9 mouse cellular contexts compared by ENCODE assay signal in genomic region chr2:29222302-29222701, GRCm38 (mm10). TPM values are rescaled to one million over a fixed set of nuclear protein-coding genes. Genes with fewer than 3 reads are reported as not detected.
A peak's percentile ranks its signal among the peaks of the same experiment; 100 is the strongest.
DNase-seq lines count a peak whose midpoint lies in the region; TF ChIP-seq lines count a peak whose summit lies in the region.
"Had no signal": no experiment of that assay in that cellular context is flagged by ENCODE, and none has a peak within 500 bp of the region (broad histone marks: within the 10 kb centered on the region; RNA-seq: fewer than 3 reads in every experiment).

No protein-coding gene starts in this region.

- H3K4me3 ChIP-seq in heart, embryonic 10.5 days, result no peak overlapping the region
- H3K4me3 ChIP-seq in embryonic facial prominence, embryonic 10.5 days, result no peak overlapping the region
- H3K4me3 ChIP-seq in thymus, adult 2 months (ENCODE audit: control insufficient read depth, insufficient read depth, low read length), result no peak overlapping the region

- WGBS in heart, embryonic 10.5 days, result 5% methylated on average over 4 of the region's 4 CpGs
- 7% methylated on average over 4 of the region's 4 CpGs for WGBS in embryonic facial prominence, embryonic 10.5 days
- 37% methylated on average over 4 of the region's 4 CpGs for WGBS in thymus, adult 2 months

- TF ChIP-seq CTCF in thymus, adult 2 months (IDR thresholded peaks at IDR 0.05; ENCODE audit: borderline replicate concordance, control insufficient read depth, extremely low read depth, insufficient read depth, low read length, poor library complexity), result no peak

- peaks cover 17% of the 10 kb centered on the region for H3K27me3 ChIP-seq in heart, embryonic 10.5 days (ENCODE audit: insufficient read depth, poor library complexity, severe bottlenecking)
- 0 out of 2 replicates have a peak, but pooled peaks cover 8% of the 10 kb centered on the region for H3K27me3 ChIP-seq in embryonic facial prominence, embryonic 10.5 days (replicated peaks; ENCODE audit: low read depth, poor library complexity, severe bottlenecking)
- no peaks in the 10 kb centered on the region for H3K27me3 ChIP-seq in thymus, adult 2 months (ENCODE audit: control insufficient read depth, insufficient read depth, low read length)

- no peaks in the 10 kb centered on the region for H3K9me3 ChIP-seq in heart, embryonic 10.5 days
- no peaks in the 10 kb centered on the region for H3K9me3 ChIP-seq in embryonic facial prominence, embryonic 10.5 days
- H3K9me3 ChIP-seq: G1E had no signal

- intact Hi-C loops in heart, postnatal 25 days (cut with DNase I), result no loop called here
- intact Hi-C loops in left cerebral cortex, postnatal 36 days (cut with DNase I), result no loop called here

- 0 out of 2 replicates have a peak overlapping the region, but pooled peaks have one; percentile 3 for H3K27ac ChIP-seq in heart, embryonic 10.5 days
- H3K27ac ChIP-seq in embryonic facial prominence, embryonic 10.5 days (replicated peaks), result no peak overlapping the region
- no peak overlapping the region for H3K27ac ChIP-seq in thymus, adult 2 months (ENCODE audit: control insufficient read depth, insufficient read depth, low read length)

- no peak for DNase-seq in heart, embryonic 10.5 days (ENCODE audit: low spot score)
- DNase-seq in heart, postnatal 25 days (ENCODE audit: low spot score), result no peak
- DNase-seq in testis, postnatal 10 days (ENCODE audit: low spot score), result peak; percentile 74
- no peak for DNase-seq in testis, postnatal 14 days (ENCODE audit: low spot score)
- peak; percentile 73 for DNase-seq in embryonic facial prominence, embryonic 10.5 days (ENCODE audit: low spot score)
- DNase-seq in left cerebral cortex, adult 11 months (ENCODE audit: low spot score), result no peak
- DNase-seq in left cerebral cortex, postnatal 36 days (ENCODE audit: low spot score in 2 of 2), result no peak
- no peak for DNase-seq in thymus, adult 2 months

- peaks cover 8% of the 10 kb centered on the region for H3K4me1 ChIP-seq in heart, embryonic 10.5 days
- H3K4me1 ChIP-seq in embryonic facial prominence, embryonic 10.5 days, result peaks cover 23% of the 10 kb centered on the region
- H3K4me1 ChIP-seq in thymus, adult 2 months (replicated peaks; ENCODE audit: control insufficient read depth, insufficient read depth, low read length), result no peaks in the 10 kb centered on the region

- TF ChIP-seq POLR2A in thymus, adult 2 months (IDR thresholded peaks at IDR 0.05; ENCODE audit: control insufficient read depth, extremely low read depth, insufficient read depth, low read length, poor library complexity), result no peak

- H3K36me3 ChIP-seq in heart, embryonic 10.5 days, result no peaks in the 10 kb centered on the region
- H3K36me3 ChIP-seq in embryonic facial prominence, embryonic 10.5 days (replicated peaks), result no peaks in the 10 kb centered on the region
- no peaks in the 10 kb centered on the region for H3K36me3 ChIP-seq in thymus, adult 2 months (ENCODE audit: control insufficient read depth, insufficient read depth, low read length)
- H3K36me3 ChIP-seq: G1E had no signal

RNA-seq across cellular contexts. Expression of gene Ntng2, which starts 30.5 kb away (rescaled TPM):
- polyA plus RNA-seq in heart, embryonic 10.5 days (2016; fragmentation: Nextera tagmentation; extraction: Ambion mirVana), result 0.20 and 0.87 TPM in 2 replicates
- total RNA-seq in heart, postnatal 25 days (2021), result 1 to 10 TPM; 4.6 to 5.8 TPM
- polyA plus RNA-seq in embryonic facial prominence, embryonic 10.5 days (2016; fragmentation: Nextera tagmentation; extraction: Ambion mirVana), result 0.69 and 1.4 TPM in 2 replicates
- 100 to 1,000 TPM in 1 of 2 experiments, 10 to 100 TPM in 1; 96.5 to 102 TPM for total RNA-seq in left cerebral cortex, postnatal 36 days (2021)
- 26.0 and 29.7 TPM in 2 replicates for polyA plus RNA-seq in thymus, adult 2 months (2012; rRNA removed)
- polyA plus RNA-seq: G1E had no signal

Comparison
In these comparisons a context has a peak if more than half of its experiments do, and no peak if none do; other contexts are left out.
1. DNase-seq: peak in testis, postnatal 10 days (single experiment) and embryonic facial prominence, embryonic 10.5 days (single experiment); none in heart, embryonic 10.5 days (single experiment), heart, postnatal 25 days (single experiment), testis, postnatal 14 days (single experiment), left cerebral cortex, adult 11 months (single experiment), left cerebral cortex, postnatal 36 days (0 of 2) and thymus, adult 2 months (single experiment).
2. RNA of gene Ntng2, which starts 30.5 kb away (polyA plus RNA-seq): 26.0 to 29.7 TPM in thymus, adult 2 months; 0.69 to 1.4 TPM in embryonic facial prominence, embryonic 10.5 days and 0.20 to 0.87 TPM in heart, embryonic 10.5 days; every median in the first group is over 10 times any median in the second.